Mouse (Mus musculus) testis, adult 2 months (tissue): ENCODE measurements at regions not wholly inside any gene's neighbourhood (a gene's known extent, or its start where the extent isn't known, plus 50 kb on each side); places are given as distances from the start of the nearest gene placed in this dataset.
"Not testable (repeated sequence)": the region's sequence is repeated elsewhere in the genome, so short reads cannot be mapped to it uniquely, and the experiment has no call there.

Source experiments
- H3K27ac ChIP-seq: fragments of 200-500 bp; 2 replicates; pipeline ENCODE4 v1.5.1; 2012; ENCODE audit warnings: low read depth, low read length; ENCODE audit not compliant: control insufficient read depth, insufficient read depth
- H3K27me3 ChIP-seq: fragments of 200-500 bp; 2 replicates; pipeline ENCODE4 v1.6.1; 2012; ENCODE audit warnings: mild to moderate bottlenecking, low read length, moderate library complexity; ENCODE audit not compliant: control insufficient read depth, insufficient read depth
- H3K36me3 ChIP-seq: fragments of 200-500 bp; 2 replicates; pipeline ENCODE4 v1.6.1; 2012; ENCODE audit warnings: mild to moderate bottlenecking, low read length; ENCODE audit not compliant: control insufficient read depth, insufficient read depth
- H3K4me1 ChIP-seq: fragments of 200-500 bp; 2 replicates; pipeline ENCODE4 v1.6.1; 2012; ENCODE audit warnings: low read length; ENCODE audit not compliant: control insufficient read depth, insufficient read depth
- H3K4me3 ChIP-seq: fragments of 200-500 bp; 2 replicates; pipeline ENCODE4 v1.5.1; 2012; ENCODE audit warnings: low read depth, mild to moderate bottlenecking, low read length, moderate library complexity, mixed read lengths; ENCODE audit not compliant: control insufficient read depth
- CTCF ChIP-seq: fragments of 200-500 bp; IDR thresholded peaks from 2 replicates; pipeline ENCODE4 v1.5.1; 2012; ENCODE audit warnings: low read depth, mild to moderate bottlenecking, inconsistent platforms, low read length, moderate library complexity; ENCODE audit not compliant: control insufficient read depth, insufficient read depth, insufficient replicate concordance
- POLR2A ChIP-seq: fragments of 200-500 bp; IDR thresholded peaks from 2 replicates; pipeline ENCODE4 v1.6.1; 2012; ENCODE audit warnings: low read depth, mild to moderate bottlenecking, inconsistent platforms, low read length, moderate library complexity; ENCODE audit not compliant: control insufficient read depth

DNA sequence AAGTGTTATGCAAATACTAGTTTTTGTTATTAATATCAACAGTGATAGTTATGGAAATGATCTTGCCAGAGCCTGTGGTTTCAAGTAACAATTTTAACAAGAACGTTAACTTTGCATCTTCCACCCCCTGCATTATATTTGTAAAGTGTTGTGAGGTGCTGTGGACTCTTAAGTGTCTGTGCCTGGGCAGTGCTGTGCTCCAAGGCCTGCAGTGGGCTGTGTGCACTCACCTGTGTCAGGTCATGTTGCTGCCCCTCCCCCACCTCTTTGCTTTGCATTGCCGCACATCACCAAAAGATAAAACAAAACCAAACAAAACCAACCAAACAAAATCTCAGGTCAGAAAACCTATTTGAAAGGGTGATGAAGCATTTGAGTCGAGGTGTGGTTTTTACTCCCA is 297.7 kb downstream of the Sec16b start:
- Histone ChIP-seq H3K36me3 (no peaks in the 10 kb centered on the region), H3K27me3 (no peaks in the 10 kb centered on the region), H3K4me3 (no peak overlapping the region), H3K4me1 (no peaks in the 10 kb centered on the region), H3K27ac (no peak overlapping the region)
- no peak for TF ChIP-seq POLR2A
- TF ChIP-seq CTCF: no peak

DNA sequence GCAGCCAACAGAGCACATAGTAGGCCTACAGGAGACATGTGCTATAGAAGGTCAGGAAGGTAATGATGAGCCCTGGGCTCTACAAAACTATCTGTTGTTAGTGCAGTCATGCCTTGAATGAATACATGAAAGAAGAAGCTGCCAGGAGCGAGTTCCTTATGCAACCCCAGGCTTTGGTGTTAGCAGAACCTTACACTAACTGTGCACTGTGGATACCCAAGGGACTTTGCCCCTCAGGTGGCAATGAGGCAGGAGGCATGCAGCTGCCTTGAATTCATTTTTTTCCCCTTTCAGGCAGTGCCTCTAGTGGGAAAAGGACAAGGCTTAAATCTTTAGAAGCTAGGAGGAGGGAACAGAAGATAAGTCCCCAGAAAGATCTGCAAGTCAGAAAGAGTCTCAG is 299.8 kb downstream of the Sec16b start:
- H3K36me3 ChIP-seq: no peaks in the 10 kb centered on the region
- H3K4me3 ChIP-seq: no peak overlapping the region
- no peaks in the 10 kb centered on the region for H3K27me3 ChIP-seq
- H3K27ac ChIP-seq: no peak overlapping the region
- H3K4me1 ChIP-seq: no peaks in the 10 kb centered on the region
- TF ChIP-seq CTCF (no peak), POLR2A (no peak)

DNA sequence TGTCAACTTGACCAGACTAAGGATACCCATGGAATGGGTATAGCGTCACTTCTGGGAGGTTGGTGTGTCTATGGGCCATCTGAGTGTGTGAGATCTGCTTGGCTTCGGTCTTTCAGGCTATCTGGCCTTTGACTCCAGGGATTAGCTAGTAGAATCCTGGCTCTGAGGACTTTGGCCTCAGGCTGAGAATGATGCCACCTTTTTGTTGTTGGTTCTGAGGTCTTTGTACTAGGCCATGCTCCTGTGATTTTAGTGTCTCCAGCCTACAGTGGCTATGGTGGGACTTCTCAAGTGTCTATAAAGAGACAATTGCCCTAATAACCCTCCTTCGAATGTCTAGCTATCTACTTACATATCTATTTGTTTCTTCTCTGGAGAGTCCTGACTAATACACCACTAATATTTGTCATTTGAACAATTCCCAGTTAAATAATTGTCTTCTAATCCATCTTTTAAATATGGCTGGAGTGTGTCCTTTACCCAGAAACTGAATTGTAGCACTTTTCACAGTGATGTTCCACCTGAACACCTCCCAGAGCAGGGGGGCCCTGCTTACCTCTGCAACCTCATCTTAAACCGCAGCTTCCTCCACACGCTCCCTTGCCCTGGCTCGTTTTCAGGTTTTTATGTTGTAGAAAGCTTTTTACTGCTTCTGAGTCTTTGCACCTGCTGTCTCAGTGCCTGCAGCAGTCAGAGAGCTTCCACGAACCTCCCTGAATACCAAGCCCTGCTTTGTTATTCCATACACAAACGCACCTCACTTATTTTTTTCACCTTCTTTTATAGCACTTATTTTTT is 303.3 kb downstream of the Sec16b start:
- H3K27ac ChIP-seq: no peak overlapping the region
- TF ChIP-seq POLR2A: no peak
- no peak for TF ChIP-seq CTCF
- no peaks in the 10 kb centered on the region for H3K36me3 ChIP-seq
- H3K27me3 ChIP-seq: no peaks in the 10 kb centered on the region
- no peak overlapping the region for H3K4me3 ChIP-seq
- no peaks in the 10 kb centered on the region for H3K4me1 ChIP-seq

DNA sequence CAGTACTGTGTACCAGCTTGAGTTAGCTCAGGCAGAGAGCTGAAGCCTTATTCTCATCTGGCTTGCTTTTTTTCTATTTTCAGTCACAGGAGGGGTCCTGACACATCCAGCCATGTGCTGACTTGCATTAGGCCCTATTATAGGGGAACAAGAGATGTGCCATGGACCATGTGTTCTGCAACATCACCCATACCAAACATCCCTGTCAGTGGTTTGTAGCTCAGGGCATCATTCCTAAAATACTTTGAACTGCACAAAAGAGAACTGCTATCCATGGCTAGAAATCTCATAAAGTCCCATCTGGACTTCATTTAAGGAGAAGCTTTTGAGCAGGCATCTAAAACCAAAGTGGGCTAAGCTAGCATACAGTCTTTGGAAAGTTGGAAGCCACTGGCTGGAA is 304.1 kb downstream of the Sec16b start:
- H3K27ac ChIP-seq: no peak overlapping the region
- no peak overlapping the region for H3K4me3 ChIP-seq
- H3K27me3 ChIP-seq: no peaks in the 10 kb centered on the region
- H3K4me1 ChIP-seq: no peaks in the 10 kb centered on the region
- TF ChIP-seq CTCF (no peak), POLR2A (no peak)
- H3K36me3 ChIP-seq: no peaks in the 10 kb centered on the region

DNA sequence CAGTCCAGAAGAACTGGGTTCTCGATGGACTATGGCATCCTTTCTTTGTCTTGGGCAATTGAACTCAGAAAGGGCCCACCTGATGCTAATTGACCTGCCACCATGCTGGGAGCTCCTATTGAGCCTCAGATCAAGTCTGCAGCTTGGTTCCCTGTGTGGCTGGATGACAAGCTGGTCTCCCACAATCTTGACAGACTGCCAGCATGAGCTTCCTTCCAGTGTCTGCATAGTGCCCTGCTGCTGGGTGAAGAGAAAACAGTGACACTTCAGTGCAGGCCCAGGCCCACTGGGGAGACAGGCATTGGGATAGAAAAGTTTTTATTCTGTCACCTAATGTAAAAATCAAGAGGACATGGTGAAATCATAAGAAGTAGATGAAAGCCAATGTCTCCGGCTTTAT is 321.4 kb downstream of the Sec16b start:
- Histone ChIP-seq H3K27me3 (no peaks in the 10 kb centered on the region), H3K36me3 (no peaks in the 10 kb centered on the region), H3K4me1 (no peaks in the 10 kb centered on the region), H3K27ac (no peak overlapping the region), H3K4me3 (no peak overlapping the region)
- TF ChIP-seq POLR2A: no peak
- TF ChIP-seq CTCF: no peak

DNA sequence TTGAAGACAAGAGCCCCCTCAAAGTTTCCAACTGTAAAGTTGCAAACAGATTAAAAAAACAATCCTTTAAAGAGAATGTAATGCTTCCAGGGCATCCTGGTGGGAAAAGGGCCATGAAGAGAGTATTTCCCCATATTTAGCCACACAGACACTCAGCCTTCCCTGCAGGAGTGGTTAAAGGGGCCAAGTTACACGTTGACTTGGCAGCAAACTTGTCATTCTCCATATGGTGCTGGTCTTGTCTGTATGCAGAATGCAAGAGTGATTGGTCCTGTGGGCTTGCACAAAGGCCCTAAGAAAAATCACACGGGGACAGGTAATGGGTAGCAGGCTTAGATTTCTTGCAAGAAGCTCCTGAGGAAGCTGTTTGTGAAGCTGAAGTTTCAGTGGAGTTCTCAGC is 325.0 kb downstream of the Sec16b start:
- no peak overlapping the region for H3K4me3 ChIP-seq

DNA sequence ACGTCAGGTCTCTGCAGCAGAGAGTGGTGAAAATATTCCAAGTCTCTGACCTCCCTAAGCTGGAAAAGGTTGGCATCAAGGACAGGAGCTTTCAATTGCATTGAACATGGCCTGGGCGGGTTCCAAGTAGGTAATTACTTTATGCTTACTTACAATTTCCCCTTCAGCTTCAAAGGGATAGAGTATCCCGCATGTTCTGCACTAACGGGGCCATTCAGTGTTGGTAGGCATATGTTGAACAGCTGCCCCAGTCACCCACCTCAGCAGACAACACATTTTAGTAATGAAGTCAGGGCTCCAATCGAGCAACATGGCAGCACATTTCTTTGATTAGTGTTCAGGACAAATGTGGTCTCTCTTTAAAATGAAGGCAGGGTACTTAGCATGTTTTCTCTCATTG is 366.2 kb downstream of the Sec16b start:
- no peaks in the 10 kb centered on the region for H3K4me1 ChIP-seq
- H3K36me3 ChIP-seq: no peaks in the 10 kb centered on the region
- no peak overlapping the region for H3K27ac ChIP-seq
- TF ChIP-seq CTCF: no peak
- no peak for TF ChIP-seq POLR2A
- no peaks in the 10 kb centered on the region for H3K27me3 ChIP-seq
- no peak overlapping the region for H3K4me3 ChIP-seq

More for the DNA sequence above, 325.0 kb downstream of the Sec16b start:
- Histone ChIP-seq H3K4me1 (no peaks in the 10 kb centered on the region), H3K27me3 (no peaks in the 10 kb centered on the region), H3K27ac (no peak overlapping the region), H3K36me3 (no peaks in the 10 kb centered on the region)
- TF ChIP-seq CTCF: no peak
- TF ChIP-seq POLR2A: no peak

DNA sequence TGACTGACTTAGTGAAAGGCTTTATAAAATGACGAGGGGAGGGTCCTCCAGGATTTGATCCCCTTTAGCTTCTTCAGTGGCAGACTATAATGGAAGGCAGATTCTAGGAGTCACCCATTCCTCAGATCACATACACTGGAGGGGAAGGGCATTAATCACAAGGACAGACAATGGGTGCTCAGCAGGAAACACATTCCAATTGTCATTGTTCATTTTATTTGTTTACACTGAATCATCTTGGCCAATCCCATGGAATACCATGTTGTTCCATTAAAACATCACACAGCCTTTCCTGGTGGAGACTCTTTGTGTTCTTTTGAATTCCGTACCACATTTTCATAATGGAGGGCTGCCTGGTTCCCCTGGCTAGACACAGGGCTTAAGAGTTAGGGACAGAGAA is 368.5 kb downstream of the Sec16b start:
- H3K4me1 ChIP-seq: no peaks in the 10 kb centered on the region
- no peaks in the 10 kb centered on the region for H3K27me3 ChIP-seq
- no peak overlapping the region for H3K4me3 ChIP-seq
- no peak overlapping the region for H3K27ac ChIP-seq
- no peaks in the 10 kb centered on the region for H3K36me3 ChIP-seq
- TF ChIP-seq CTCF: no peak
- no peak for TF ChIP-seq POLR2A

DNA sequence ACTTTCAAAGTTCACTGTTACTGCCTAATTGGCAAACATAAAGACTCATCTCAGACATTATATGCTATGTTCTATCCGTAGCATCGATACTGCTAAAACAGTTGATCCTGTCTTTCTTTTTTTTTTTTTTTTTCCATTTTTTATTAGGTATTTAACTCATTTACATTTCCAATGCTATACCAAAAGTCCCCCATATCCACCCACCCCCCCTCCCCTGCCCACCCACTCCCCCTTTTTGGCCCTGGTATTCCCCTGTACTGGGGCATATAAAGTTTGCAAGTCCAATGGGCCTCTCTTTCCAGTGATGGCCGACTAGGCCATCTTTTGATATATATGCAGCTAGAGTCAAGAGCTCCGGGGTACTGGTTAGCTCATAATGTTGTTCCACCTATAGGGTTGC is 370.6 kb downstream of the Sec16b start:
- not testable (repeated sequence) for H3K27ac ChIP-seq, H3K36me3 ChIP-seq, H3K27me3 ChIP-seq, H3K4me1 ChIP-seq, H3K4me3 ChIP-seq
